Comparison of ENCODE assay signal across 11 mouse cellular contexts in the genomic region with DNA sequence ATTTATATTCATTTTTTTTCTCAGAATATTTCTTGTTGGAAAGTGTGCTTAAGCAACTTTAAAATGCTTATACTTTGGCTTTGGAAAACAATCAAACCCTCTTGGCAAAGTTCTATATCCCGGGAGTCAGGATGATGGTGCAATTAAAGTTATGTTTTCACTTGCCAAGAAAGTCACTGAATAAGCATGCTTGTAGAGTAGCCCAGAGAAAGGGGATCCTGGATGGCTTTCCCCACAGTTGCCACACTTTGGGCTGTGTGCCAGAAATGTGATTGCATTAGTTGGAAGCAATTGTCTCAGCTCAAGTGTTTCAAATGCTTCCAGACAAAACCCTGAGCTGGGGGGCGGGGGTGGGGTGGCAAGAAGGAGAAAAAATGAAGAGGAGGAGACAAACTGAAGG. TPM values are rescaled to one million over a fixed set of nuclear protein-coding genes. Genes with fewer than 3 reads are reported as not detected.
DNase-seq lines count a peak whose midpoint lies in the region; ATAC-seq and TF ChIP-seq lines count a peak whose summit lies in the region.
"Had no signal": no experiment of that assay in that cellular context is flagged by ENCODE, and none has a peak within 500 bp of the region (broad histone marks: within the 10 kb centered on the region; RNA-seq: fewer than 3 reads in every experiment).

No protein-coding gene starts in this region.

- no peak for TF ChIP-seq CTCF in cerebellum, adult 2 months (IDR thresholded peaks at IDR 0.05; ENCODE audit: borderline replicate concordance, insufficient read depth, low read depth, low read length)

- H3K9ac ChIP-seq in midbrain, embryonic 14.5 days (replicated peaks; ENCODE audit: low read length) = no peak overlapping the region
- no peak overlapping the region for H3K9ac ChIP-seq in kidney, embryonic 14.5 days (ENCODE audit: low read depth, low read length)
- H3K9ac ChIP-seq: midbrain, embryonic 13.5 days had no signal

- no peak overlapping the region for H3K4me3 ChIP-seq in cerebellum, adult 2 months (replicated peaks; ENCODE audit: insufficient read depth, low read depth, low read length)
- no peak overlapping the region for H3K4me3 ChIP-seq in midbrain, embryonic 14.5 days (replicated peaks; ENCODE audit: low read depth, low read length)
- H3K4me3 ChIP-seq in midbrain, embryonic 10.5 days = no peak overlapping the region
- H3K4me3 ChIP-seq in kidney, embryonic 14.5 days (ENCODE audit: low read length) = no peak overlapping the region
- H3K4me3 ChIP-seq: heart, adult 2 months; midbrain, embryonic 13.5 days had no signal

- no peak for ATAC-seq in midbrain, embryonic 14.5 days (ENCODE audit: low FRiP score, low TSS enrichment)
- ATAC-seq in kidney, embryonic 14.5 days (ENCODE audit: low FRiP score, low TSS enrichment) = no peak
- ATAC-seq: midbrain, embryonic 13.5 days had no signal

- H3K27me3 ChIP-seq in cerebellum, adult 2 months (ENCODE audit: control insufficient read depth, insufficient read depth, low read length) = no peaks in the 10 kb centered on the region
- H3K27me3 ChIP-seq in midbrain, embryonic 14.5 days (ENCODE audit: control insufficient read depth, insufficient read depth, low read length) = no peaks in the 10 kb centered on the region
- peaks cover 20% of the 10 kb centered on the region for H3K27me3 ChIP-seq in midbrain, embryonic 10.5 days (ENCODE audit: low read depth, poor library complexity, severe bottlenecking)
- no peaks in the 10 kb centered on the region for H3K27me3 ChIP-seq in kidney, embryonic 14.5 days (ENCODE audit: control insufficient read depth, insufficient read depth, low read length)
- H3K27me3 ChIP-seq: midbrain, embryonic 13.5 days had no signal

- WGBS in cerebellum, adult 2 months = 7% methylated on average over 2 of the region's 2 CpGs
- 43% methylated on average over 2 of the region's 2 CpGs for WGBS in midbrain, embryonic 14.5 days
- 64% methylated on average over 2 of the region's 2 CpGs for WGBS in midbrain, embryonic 10.5 days
- WGBS in kidney, embryonic 14.5 days = 66% methylated on average over 2 of the region's 2 CpGs

- H3K9me3 ChIP-seq in midbrain, embryonic 14.5 days (ENCODE audit: control insufficient read depth, low read length) = no peaks in the 10 kb centered on the region
- H3K9me3 ChIP-seq in midbrain, embryonic 10.5 days (replicated peaks) = no peaks in the 10 kb centered on the region
- H3K9me3 ChIP-seq in kidney, embryonic 14.5 days (ENCODE audit: control insufficient read depth, low read length) = no peaks in the 10 kb centered on the region
- H3K9me3 ChIP-seq: midbrain, embryonic 13.5 days had no signal

- intact Hi-C loops in gastrocnemius, postnatal 36 days (cut with DNase I) = no loop called here

- no peak overlapping the region for H3K4me2 ChIP-seq in midbrain, embryonic 14.5 days (ENCODE audit: low read length)
- no peak overlapping the region for H3K4me2 ChIP-seq in kidney, embryonic 14.5 days (replicated peaks; ENCODE audit: low read depth, low read length)
- H3K4me2 ChIP-seq: midbrain, embryonic 13.5 days had no signal

- TF ChIP-seq POLR2A in cerebellum, adult 2 months (IDR thresholded peaks at IDR 0.05; ENCODE audit: borderline replicate concordance, insufficient read depth, low read length) = no peak

- H3K36me3 ChIP-seq in midbrain, embryonic 14.5 days (ENCODE audit: control insufficient read depth, insufficient read depth, low read length) = no peaks in the 10 kb centered on the region
- H3K36me3 ChIP-seq in midbrain, embryonic 10.5 days = no peaks in the 10 kb centered on the region
- H3K36me3 ChIP-seq in kidney, embryonic 14.5 days (ENCODE audit: control insufficient read depth, insufficient read depth, low read length) = no peaks in the 10 kb centered on the region
- H3K36me3 ChIP-seq: midbrain, embryonic 13.5 days had no signal

- DNase-seq in cerebellum, postnatal 14 days = peak; percentile 1 to 7
- DNase-seq in cerebellum, adult 2 months = no peak
- DNase-seq in midbrain, embryonic 14.5 days = peak; percentile 47
- no peak for DNase-seq in midbrain, embryonic 10.5 days (ENCODE audit: low spot score)
- peak; percentile 11 to 23 for DNase-seq in gastrocnemius, postnatal 36 days
- peak; percentile 62 to 63 for DNase-seq in lung, postnatal 4 days
- DNase-seq in thymus, adult 18-20 months = no peak
- DNase-seq: cerebellum, adult 9-11 months had no signal

- no peaks in the 10 kb centered on the region for H3K4me1 ChIP-seq in cerebellum, adult 2 months (ENCODE audit: control insufficient read depth, insufficient read depth, low read length)
- no peaks in the 10 kb centered on the region for H3K4me1 ChIP-seq in midbrain, embryonic 14.5 days (ENCODE audit: control insufficient read depth, insufficient read depth, low read length)
- H3K4me1 ChIP-seq in midbrain, embryonic 10.5 days = no peaks in the 10 kb centered on the region
- H3K4me1 ChIP-seq in kidney, embryonic 14.5 days (ENCODE audit: control insufficient read depth, insufficient read depth, low read length) = no peaks in the 10 kb centered on the region
- H3K4me1 ChIP-seq: midbrain, embryonic 13.5 days had no signal

- H3K27ac ChIP-seq in cerebellum, adult 2 months (ENCODE audit: insufficient read depth, low read length) = no peak overlapping the region
- H3K27ac ChIP-seq in midbrain, embryonic 14.5 days (replicated peaks; ENCODE audit: low read depth, low read length) = no peak overlapping the region
- H3K27ac ChIP-seq in midbrain, embryonic 10.5 days (replicated peaks) = no peak overlapping the region
- no peak overlapping the region for H3K27ac ChIP-seq in kidney, embryonic 14.5 days (ENCODE audit: low read depth, low read length)
- H3K27ac ChIP-seq: heart, adult 2 months; midbrain, embryonic 13.5 days had no signal

RNA-seq across cellular contexts. Expression of a gene that starts 43.9 kb away (rescaled TPM):
- polyA plus RNA-seq in cerebellum, adult 2 months (2012; rRNA removed) = 0.49 and 0.51 TPM in 2 replicates
- 4.7 and 7.5 TPM in 2 replicates for polyA plus RNA-seq in midbrain, embryonic 14.5 days (2014; fragmentation: Nextera tagmentation; extraction: Ambion mirVana)
- polyA plus RNA-seq in midbrain, embryonic 10.5 days (2016; fragmentation: Nextera tagmentation; extraction: Ambion mirVana) = 11.5 and 12.8 TPM in 2 replicates
- total RNA-seq in gastrocnemius, postnatal 36 days (2021) = under 1 TPM; 0.56 to 0.94 TPM
- polyA plus RNA-seq in kidney, embryonic 14.5 days (2014; fragmentation: Nextera tagmentation; extraction: Ambion mirVana) = 14.6 and 16.8 TPM in 2 replicates

Comparison
In these comparisons a context has a peak if more than half of its experiments do, and no peak if none do; other contexts are left out.
1. DNase-seq: peak in cerebellum, postnatal 14 days (2 of 2), midbrain, embryonic 14.5 days (single experiment), gastrocnemius, postnatal 36 days (2 of 2) and lung, postnatal 4 days (2 of 2); none in cerebellum, adult 2 months (0 of 2), midbrain, embryonic 10.5 days (single experiment) and thymus, adult 18-20 months (0 of 2).